Mouse (Mus musculus): Measurements from ENCODE around the gene Cox11.

The Cox11 gene

GRCm38 (mm10) chr11:90664345-90664986, 26.5 kb downstream of the Cox11 start:
- DNase-seq (ENCODE audit: low spot score in 2 of 2) = no peak

- peak; percentile 69 to 73 for DNase-seq (ENCODE audit: low spot score in 2 of 2)
Measured at GRCm38 (mm10) chr11:90665161-90665560, 27.2 kb downstream of the Cox11 start.

GRCm38 (mm10) chr11:90666144-90666757, 28.3 kb downstream of the Cox11 start:
- DNase-seq (ENCODE audit: low spot score in 2 of 2) = no peak

- no peak for DNase-seq (ENCODE audit: low spot score in 2 of 2)
Measured at GRCm38 (mm10) chr11:90666916-90667315, 28.9 kb downstream of the Cox11 start.

GRCm38 (mm10) chr11:90667325-90667724, 29.4 kb downstream of the Cox11 start:
- no peak for DNase-seq (ENCODE audit: low spot score in 2 of 2)

- DNase-seq (ENCODE audit: low spot score in 2 of 2) = no peak
Measured at GRCm38 (mm10) chr11:90675479-90676110, 37.6 kb downstream of the Cox11 start.

GRCm38 (mm10) chr11:90677027-90677426, 39.1 kb downstream of the Cox11 start:
- no peak for DNase-seq (ENCODE audit: low spot score in 2 of 2)

GRCm38 (mm10) chr11:90677771-90678288, 39.9 kb downstream of the Cox11 start:
- peak in 1 of 2 experiments; percentile 48 for DNase-seq (ENCODE audit: low spot score in 2 of 2)

GRCm38 (mm10) chr11:90678582-90678981, 40.6 kb downstream of the Cox11 start:
- no peak for DNase-seq (ENCODE audit: low spot score in 2 of 2)

GRCm38 (mm10) chr11:90681171-90681570, 43.2 kb downstream of the Cox11 start:
- no peak for DNase-seq (ENCODE audit: low spot score in 2 of 2)

- no peak for DNase-seq (ENCODE audit: low spot score in 2 of 2)
Measured at GRCm38 (mm10) chr11:90684765-90685164, 46.8 kb downstream of the Cox11 start.

GRCm38 (mm10) chr11:90685196-90685595, 47.2 kb downstream of the Cox11 start:
- DNase-seq (ENCODE audit: low spot score in 2 of 2) = no peak

- peak in 1 of 2 experiments; percentile 30 for DNase-seq (ENCODE audit: low spot score in 2 of 2)
Measured at GRCm38 (mm10) chr11:90686287-90687025, 48.5 kb downstream of the Cox11 start.

- no peak for DNase-seq (ENCODE audit: low spot score in 2 of 2)
Measured at GRCm38 (mm10) chr11:90687040-90687439, 49.1 kb downstream of the Cox11 start.

- DNase-seq (ENCODE audit: low spot score in 2 of 2) = peak; percentile 87 to 89
Measured at GRCm38 (mm10) chr11:90687460-90688416, 49.8 kb downstream of the Cox11 start, which contains the start of gene Tom1l1. Tom1l1 (minus strand) TSS chr11:90688366.

- DNase-seq (ENCODE audit: low spot score in 2 of 2) = no peak
Measured at GRCm38 (mm10) chr11:90690361-90690760, 52.4 kb downstream of the Cox11 start.

GRCm38 (mm10) chr11:90694206-90694605, 56.2 kb downstream of the Cox11 start:
- DNase-seq (ENCODE audit: low spot score in 2 of 2) = no peak
